Mouse (Mus musculus): Measurements from ENCODE around the gene Lce3e.

GRCm38 (mm10) chr3:93002843-93003242, 36.0 kb downstream of the Lce3e start:
- TF ChIP-seq POLR2A (IDR thresholded peaks at IDR 0.05; ENCODE audit: borderline replicate concordance, control insufficient read depth, low read depth, low read length): no peak
- TF ChIP-seq CTCF (IDR thresholded peaks at IDR 0.05; ENCODE audit: control insufficient read depth, insufficient read depth, low read length): no peak

Measured in bone marrow, adult 2 months (tissue).